Comparison of ENCODE assay signal across 10 mouse cellular contexts in the genomic region with DNA sequence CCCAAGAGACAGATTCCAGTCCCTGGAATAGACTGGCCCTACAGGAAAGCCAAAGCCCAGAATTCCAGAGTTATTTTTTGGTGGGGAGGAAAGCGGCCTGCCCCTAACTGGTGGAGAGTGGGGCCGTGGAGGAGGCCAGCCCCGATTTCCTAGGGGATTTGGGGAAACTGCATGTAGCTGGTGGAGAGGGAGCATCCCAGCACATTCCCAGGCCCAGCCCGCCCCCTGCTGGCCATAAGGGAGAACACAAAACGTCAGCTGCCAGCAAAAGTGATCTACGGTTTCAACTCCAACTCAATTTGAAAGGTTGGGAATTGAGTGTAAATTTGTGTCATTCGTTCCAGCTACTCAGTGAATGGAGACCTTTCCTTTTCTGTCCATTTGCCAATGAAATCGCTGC. TPM values are rescaled to one million over a fixed set of nuclear protein-coding genes. Genes with fewer than 3 reads are reported as not detected.
DNase-seq lines count a peak whose midpoint lies in the region; ATAC-seq and TF ChIP-seq lines count a peak whose summit lies in the region.
"Had no signal": no experiment of that assay in that cellular context is flagged by ENCODE, and none has a peak within 500 bp of the region (broad histone marks: within the 10 kb centered on the region; RNA-seq: fewer than 3 reads in every experiment).

No protein-coding gene starts in this region.

- TF ChIP-seq CTCF in bone marrow, adult 2 months (IDR thresholded peaks at IDR 0.05; ENCODE audit: control insufficient read depth, insufficient read depth, low read length), result peak; percentile 69

- 6% methylated on average over 8 of the region's 8 CpGs for WGBS in neural tube, embryonic 15.5 days
- WGBS in bone marrow, adult 2 months, result 17% methylated on average over 8 of the region's 8 CpGs
- 8% methylated on average over 8 of the region's 8 CpGs for whole genome bisulfite sequencing in forebrain, embryonic 11.5 days
- 11% methylated on average over 8 of the region's 8 CpGs for WGBS in neural tube, embryonic 13.5 days

- no peak overlapping the region for H3K27ac ChIP-seq in neural tube, embryonic 15.5 days (replicated peaks)
- no peak overlapping the region for H3K27ac ChIP-seq in bone marrow, adult 2 months (ENCODE audit: control insufficient read depth, insufficient read depth, low read depth, low read length, poor library complexity)
- H3K27ac ChIP-seq in forebrain, embryonic 11.5 days (ENCODE audit: low read depth, low read length), result no peak overlapping the region
- no peak overlapping the region for H3K27ac ChIP-seq in neural tube, embryonic 13.5 days (replicated peaks)

- no peaks in the 10 kb centered on the region for H3K9me3 ChIP-seq in neural tube, embryonic 15.5 days (replicated peaks)
- no peaks in the 10 kb centered on the region for H3K9me3 ChIP-seq in forebrain, embryonic 11.5 days (ENCODE audit: control insufficient read depth, low read length)
- H3K9me3 ChIP-seq in neural tube, embryonic 13.5 days, result no peaks in the 10 kb centered on the region
- H3K9me3 ChIP-seq: embryonic facial prominence, embryonic 13.5 days had no signal

- DNase-seq in neural tube, embryonic 10.5 days (ENCODE audit: extremely low spot score, low spot score), result peak; percentile 80
- DNase-seq in forebrain, embryonic 11.5 days (ENCODE audit: low spot score), result peak; percentile 86
- peak; percentile 82 for DNase-seq in heart, postnatal 4 days
- DNase-seq in left cerebral cortex, postnatal 10 days (ENCODE audit: extremely low spot score in 1 of 2, low spot score in 2 of 2), result peak; percentile 78 to 83
- no peak for DNase-seq in c-Kit-positive CD71-positive TER-119-positive erythroid progenitor cells, embryonic 14.5 days (ENCODE audit: low spot score)

- no peak overlapping the region for H3K4me2 ChIP-seq in neural tube, embryonic 15.5 days
- H3K4me2 ChIP-seq in forebrain, embryonic 11.5 days (ENCODE audit: low read depth, low read length, severe bottlenecking), result no peak overlapping the region
- no peak overlapping the region for H3K4me2 ChIP-seq in neural tube, embryonic 13.5 days
- H3K4me2 ChIP-seq: embryonic facial prominence, embryonic 13.5 days had no signal

- TF ChIP-seq POLR2A in bone marrow, adult 2 months (IDR thresholded peaks at IDR 0.05; ENCODE audit: borderline replicate concordance, control insufficient read depth, low read depth, low read length), result no peak

- H3K4me1 ChIP-seq in neural tube, embryonic 15.5 days, result peaks cover 29% of the 10 kb centered on the region
- H3K4me1 ChIP-seq in bone marrow, adult 2 months (ENCODE audit: control insufficient read depth, insufficient read depth, low read length), result no peaks in the 10 kb centered on the region
- no peaks in the 10 kb centered on the region for H3K4me1 ChIP-seq in forebrain, embryonic 11.5 days (replicated peaks; ENCODE audit: control insufficient read depth, insufficient read depth, low read length)
- H3K4me1 ChIP-seq in neural tube, embryonic 13.5 days (replicated peaks), result peaks cover 14% of the 10 kb centered on the region

- no peak; the same call in 1 of the 2 replicates for ATAC-seq in neural tube, embryonic 15.5 days (ENCODE audit: low FRiP score)
- ATAC-seq in forebrain, embryonic 11.5 days (replicated peaks; ENCODE audit: low FRiP score), result no peak
- ATAC-seq in neural tube, embryonic 13.5 days (ENCODE audit: low read depth), result peak; percentile 82

- intact Hi-C loops in left cerebral cortex, postnatal 10 days (cut with DNase I), result loop anchor here (1.0 to 2.0 kb wide), 2 partner anchors 247 to 312 kb away; partner anchors contain the start of gene Gpr26

- peaks cover 5% of the 10 kb centered on the region for H3K27me3 ChIP-seq in neural tube, embryonic 15.5 days (replicated peaks)
- no peaks in the 10 kb centered on the region for H3K27me3 ChIP-seq in forebrain, embryonic 11.5 days (ENCODE audit: control insufficient read depth, insufficient read depth, low read length)
- no peaks in the 10 kb centered on the region; the same call in 1 of the 2 replicates for H3K27me3 ChIP-seq in neural tube, embryonic 13.5 days

- no peaks in the 10 kb centered on the region for H3K36me3 ChIP-seq in neural tube, embryonic 15.5 days
- H3K36me3 ChIP-seq in forebrain, embryonic 11.5 days (ENCODE audit: control insufficient read depth, insufficient read depth, low read length), result no peaks in the 10 kb centered on the region
- no peaks in the 10 kb centered on the region for H3K36me3 ChIP-seq in neural tube, embryonic 13.5 days
- H3K36me3 ChIP-seq: embryonic facial prominence, embryonic 13.5 days had no signal

- H3K4me3 ChIP-seq in neural tube, embryonic 15.5 days (replicated peaks), result no peak overlapping the region
- H3K4me3 ChIP-seq in bone marrow, adult 2 months (replicated peaks; ENCODE audit: control insufficient read depth, low read depth, low read length), result no peak overlapping the region
- no peak overlapping the region for H3K4me3 ChIP-seq in forebrain, embryonic 11.5 days (ENCODE audit: low read depth, low read length)
- H3K4me3 ChIP-seq in neural tube, embryonic 13.5 days, result no peak overlapping the region
- H3K4me3 ChIP-seq: embryonic facial prominence, embryonic 13.5 days; myocyte had no signal

- H3K9ac ChIP-seq in neural tube, embryonic 15.5 days (replicated peaks), result no peak overlapping the region
- no peak overlapping the region for H3K9ac ChIP-seq in forebrain, embryonic 11.5 days (ENCODE audit: low read length)
- no peak overlapping the region for H3K9ac ChIP-seq in neural tube, embryonic 13.5 days
- H3K9ac ChIP-seq: embryonic facial prominence, embryonic 13.5 days had no signal

RNA-seq across cellular contexts. Expression of gene Cpxm2, which starts 58.9 kb away (rescaled TPM):
- polyA plus RNA-seq in neural tube, embryonic 15.5 days (2015; fragmentation: Nextera tagmentation; extraction: Ambion mirVana), result 1.3 and 1.4 TPM in 2 replicates
- polyA plus RNA-seq in bone marrow, adult 2 months (2011; ENCODE audit: insufficient read depth, insufficient read length, low replicate concordance, missing spikeins), result not detected in 2 replicates
- 2.9 and 3.7 TPM in 2 replicates for polyA plus RNA-seq in forebrain, embryonic 11.5 days (2014; fragmentation: Nextera tagmentation; extraction: Ambion mirVana)
- total RNA-seq in heart, postnatal 4 days (2021), result under 1 TPM; 0.34 to 0.48 TPM
- 1 to 10 TPM; 6.1 to 9.3 TPM for total RNA-seq in left cerebral cortex, postnatal 10 days (2021)
- 1.1 TPM in 2 replicates for polyA plus RNA-seq in neural tube, embryonic 13.5 days (2015; fragmentation: Nextera tagmentation; extraction: Ambion mirVana)
- polyA plus RNA-seq: myocyte had no signal
